Mouse (Mus musculus) mesoderm, embryonic 11.5 days (tissue): ENCODE data around the gene Mgat4e.
A peak's percentile ranks its signal among the peaks of the same experiment; 100 is the strongest.

Experiments
- DNase-seq: peaks from one replicate; pipeline ENCODE4 v3.0.0-alpha.2; 2012; ENCODE audit warnings: low read depth, low spot score

The Mgat4e gene

GRCm38 (mm10) chr1:134513876-134514590 lies 35.4 kb downstream of the Mgat4e start:
- no peak for DNase-seq

- DNase-seq, result no peak
These were observed 36.1 kb downstream of the Mgat4e start for GRCm38 (mm10) chr1:134513312-134513860.

GRCm38 (mm10) chr1:134512584-134512983 lies 36.9 kb downstream of the Mgat4e start:
- no peak for DNase-seq

- DNase-seq, result peak; percentile 41
These were observed 37.3 kb downstream of the Mgat4e start for GRCm38 (mm10) chr1:134512183-134512582.

- peak; percentile 5 for DNase-seq
These were observed 39.5 kb downstream of the Mgat4e start for GRCm38 (mm10) chr1:134510018-134510417.

GRCm38 (mm10) chr1:134506201-134506600 lies 43.3 kb downstream of the Mgat4e start:
- DNase-seq, result no peak

- no peak for DNase-seq
These were observed 48.6 kb downstream of the Mgat4e start for GRCm38 (mm10) chr1:134500916-134501315.

GRCm38 (mm10) chr1:134495991-134496390 lies 53.5 kb downstream of the Mgat4e start:
- DNase-seq, result no peak

- no peak for DNase-seq
These were observed 54.3 kb downstream of the Mgat4e start for GRCm38 (mm10) chr1:134495216-134495539.

GRCm38 (mm10) chr1:134494428-134495215 lies 54.9 kb downstream of the Mgat4e start, which contains the start of gene Rabif:
TSS of gene Rabif (plus strand) at chr1:134494648.
- peak; percentile 99 for DNase-seq

GRCm38 (mm10) chr1:134493956-134494355 lies 55.5 kb downstream of the Mgat4e start:
- DNase-seq, result no peak

GRCm38 (mm10) chr1:134493496-134493895 lies 56.0 kb downstream of the Mgat4e start:
- no peak for DNase-seq

GRCm38 (mm10) chr1:134492276-134492675 lies 57.2 kb downstream of the Mgat4e start:
- no peak for DNase-seq
